ENCODE assay signal across 8 mouse cellular contexts in the genomic region with DNA sequence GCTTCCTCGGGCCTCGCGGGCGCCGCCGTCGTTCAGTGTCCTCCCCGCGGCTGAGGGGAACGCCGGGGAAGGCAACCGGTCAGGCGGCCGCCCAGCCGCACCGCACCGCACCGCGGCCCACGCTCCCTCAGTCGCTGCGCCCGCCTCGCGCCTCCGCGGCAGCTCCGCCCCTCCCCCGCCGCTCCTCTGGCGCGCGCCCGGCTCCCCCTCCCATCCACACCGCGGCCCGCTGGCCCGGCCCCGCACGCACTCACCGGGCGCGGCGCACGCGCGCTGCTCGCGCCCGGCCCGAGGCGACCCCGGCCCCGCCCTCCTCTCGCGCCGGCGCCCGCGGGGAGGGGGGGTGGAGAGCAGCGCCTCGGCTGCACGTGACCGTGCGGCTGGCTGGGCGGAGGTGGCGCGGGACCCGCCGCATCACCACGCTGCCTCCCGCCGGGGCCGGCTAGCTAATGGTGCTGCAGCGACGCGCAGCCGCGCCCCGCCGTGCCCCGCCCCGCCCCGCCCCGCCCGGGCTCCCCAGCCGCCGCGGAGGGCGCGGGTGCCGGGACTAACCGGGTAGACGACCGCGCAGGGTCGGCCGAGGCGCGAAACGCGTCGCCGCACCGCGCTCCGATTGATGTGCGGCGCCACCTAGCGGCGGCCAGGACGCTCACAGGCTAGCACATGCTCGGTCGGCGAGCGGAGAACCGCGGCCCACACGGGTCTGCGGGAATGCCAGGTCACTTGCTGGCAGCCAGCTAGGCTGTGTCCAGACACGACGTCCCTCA. TPM values are rescaled to one million over a fixed set of nuclear protein-coding genes. Genes with fewer than 3 reads are reported as not detected.
DNase-seq lines count a peak whose midpoint lies in the region; ATAC-seq and TF ChIP-seq lines count a peak whose summit lies in the region.

A gene (minus strand): TSS at position 301 of the 767 bp plus-strand sequence.

- ATAC-seq in erythroblast, adult 5-6 weeks (replicated peaks; ENCODE audit: low FRiP score, poor library complexity, severe bottlenecking) = peak; percentile 85
- ATAC-seq in heart, embryonic 11.5 days (replicated peaks; ENCODE audit: insufficient number of reproducible peaks, low FRiP score, low TSS enrichment) = peak; percentile 94
- ATAC-seq in kidney, embryonic 15.5 days (replicated peaks; ENCODE audit: low FRiP score) = peak; percentile 95

- H3K4me3 ChIP-seq in heart, embryonic 11.5 days (ENCODE audit: low read depth, low read length) = peak within 1 kb of the TSS; percentile 84
- H3K4me3 ChIP-seq in kidney, embryonic 15.5 days (replicated peaks) = peak within 1 kb of the TSS; percentile 82

- no peaks in the 10 kb centered on the region for H3K36me3 ChIP-seq in heart, embryonic 11.5 days (ENCODE audit: control insufficient read depth, insufficient read depth, low read length)
- no peaks in the 10 kb centered on the region for H3K36me3 ChIP-seq in kidney, embryonic 15.5 days

- WGBS in heart, embryonic 11.5 days (ENCODE audit: insufficient replicate concordance) = under 1% methylated on average over 56 of the region's 122 CpGs
- WGBS in kidney, embryonic 15.5 days = under 1% methylated on average over 85 of the region's 122 CpGs

- H3K4me1 ChIP-seq in heart, embryonic 11.5 days (ENCODE audit: control insufficient read depth, insufficient read depth, low read length) = peaks cover 8% of the 10 kb centered on the region
- peaks cover 31% of the 10 kb centered on the region for H3K4me1 ChIP-seq in kidney, embryonic 15.5 days

- H3K9ac ChIP-seq in heart, embryonic 11.5 days (ENCODE audit: low read depth, low read length) = peak within 1 kb of the TSS; percentile 89
- H3K9ac ChIP-seq in kidney, embryonic 15.5 days = peak within 1 kb of the TSS; percentile 84

- H3K27me3 ChIP-seq in heart, embryonic 11.5 days (ENCODE audit: control insufficient read depth, insufficient read depth, low read length) = no peaks in the 10 kb centered on the region
- no peaks in the 10 kb centered on the region for H3K27me3 ChIP-seq in kidney, embryonic 15.5 days

- H3K27ac ChIP-seq in heart, embryonic 11.5 days (ENCODE audit: low read depth, low read length) = peak within 1 kb of the TSS; percentile 95
- H3K27ac ChIP-seq in kidney, embryonic 15.5 days = peak within 1 kb of the TSS; percentile 91

- peak; percentile 92 for TF ChIP-seq POLR2A in brain, embryonic 14.5 days (IDR thresholded peaks at IDR 0.05; ENCODE audit: borderline replicate concordance, extremely low read depth, insufficient read depth, insufficient read length, poor library complexity, severe bottlenecking)

- no peaks in the 10 kb centered on the region for H3K9me3 ChIP-seq in heart, embryonic 11.5 days (replicated peaks; ENCODE audit: control insufficient read depth, low read length)
- no peaks in the 10 kb centered on the region for H3K9me3 ChIP-seq in kidney, embryonic 15.5 days (replicated peaks)

- H3K4me2 ChIP-seq in heart, embryonic 11.5 days = peak within 1 kb of the TSS; percentile 84
- peak within 1 kb of the TSS; percentile 91 for H3K4me2 ChIP-seq in kidney, embryonic 15.5 days

- DNase-seq in CD4-positive helper T cell, adult 2 months (ENCODE audit: low read depth, low spot score) = peak; percentile 92
- peak; percentile 97 for DNase-seq in brain, embryonic 14.5 days (ENCODE audit: low read depth)
- peak; percentile 95 for DNase-seq in liver
- peak; percentile 66 to 81 for DNase-seq in monocyte, adult 2 months (ENCODE audit: low read depth in 1 of 2, low spot score in 2 of 2)
- peak; percentile 80 to 87 for DNase-seq in spleen, postnatal 14 days (ENCODE audit: low spot score in 2 of 2)

- peak; percentile 90 for TF ChIP-seq CTCF in brain, embryonic 14.5 days (IDR thresholded peaks at IDR 0.05; ENCODE audit: borderline replicate concordance, extremely low read depth, insufficient read depth, insufficient read length)

RNA-seq across cellular contexts. Expression of the gene that starts here (rescaled TPM):
- 30.7 and 34.9 TPM in 2 replicates for polyA plus RNA-seq in brain, embryonic 14.5 days (2012; rRNA removed)
- total RNA-seq in erythroblast, adult 5-6 weeks (2015; ENCODE audit: low replicate concordance) = 19.8 and 29.7 TPM in 2 replicates
- 21.2 and 40.1 TPM in 2 replicates for total RNA-seq in erythroblast, adult 5-6 weeks (2017; ENCODE audit: low replicate concordance)
- polyA plus RNA-seq in heart, embryonic 11.5 days (2014; fragmentation: Nextera tagmentation; extraction: Ambion mirVana) = 20.4 and 24.0 TPM in 2 replicates
- 25.0 and 26.7 TPM in 2 replicates for polyA plus RNA-seq in kidney, embryonic 15.5 days (2015; fragmentation: Nextera tagmentation; extraction: Ambion mirVana)

Comparison
In these comparisons a context has a peak if more than half of its experiments do, and no peak if none do; other contexts are left out.
1. Peak in every context shown above with its lines: DNase-seq, ATAC-seq, H3K4me3 ChIP-seq and H3K27ac ChIP-seq.